Mouse (Mus musculus) 416B (cell line): Measurements from ENCODE around the gene Maged1.
"Not testable (repeated sequence)": the region's sequence is repeated elsewhere in the genome, so short reads cannot be mapped to it uniquely, and the experiment has no call there.

Experiments
- DNase-seq: peaks from one replicate; pipeline ENCODE4 v3.0.0; 2011; ENCODE audit warnings: low read depth

Gene Maged1

DNA sequence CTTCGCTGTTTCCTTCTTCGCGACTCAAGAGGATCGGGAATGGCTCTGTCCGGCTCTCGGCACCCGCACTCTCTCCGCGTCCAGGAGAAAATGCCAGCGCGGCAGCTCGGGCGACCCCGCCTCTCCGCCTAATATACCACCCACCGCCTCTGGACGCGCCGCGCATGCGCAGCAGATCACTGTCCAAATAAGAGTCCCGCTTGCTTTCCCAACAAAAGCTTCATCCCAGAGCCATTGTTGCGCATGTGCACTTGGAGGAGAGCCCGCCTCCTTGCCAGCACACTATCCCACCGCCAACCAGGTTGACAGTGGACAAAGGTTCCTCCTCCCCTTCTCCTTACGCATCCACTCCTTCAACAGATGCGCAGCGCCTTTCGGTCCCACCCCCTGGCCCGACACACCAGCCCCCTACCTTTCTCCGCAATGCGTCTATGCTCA lies at the start of gene Maged1:
Maged1 (minus strand) TSS at position 226 of the 438 bp plus-strand sequence.
- no peak for DNase-seq

DNA sequence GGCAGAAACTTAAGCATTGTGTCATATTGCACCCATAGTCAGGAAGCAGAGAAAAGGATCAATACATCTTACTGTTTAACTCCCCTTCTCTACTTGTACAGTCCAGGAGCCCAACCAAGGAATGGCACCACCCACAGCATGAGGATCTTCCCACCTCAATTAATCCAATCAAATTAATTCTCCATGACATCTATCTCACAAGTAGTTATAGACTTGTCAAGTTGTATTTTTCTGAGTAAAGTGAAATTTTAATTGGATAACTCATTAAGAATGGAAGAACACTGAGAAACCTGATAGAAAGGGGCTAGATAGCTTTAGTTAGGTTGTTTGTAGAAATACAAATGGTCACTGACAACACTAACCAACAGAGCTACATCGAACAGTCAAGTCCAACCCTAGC lies 38.3 kb upstream of the Maged1 start:
- no peak for DNase-seq

DNA sequence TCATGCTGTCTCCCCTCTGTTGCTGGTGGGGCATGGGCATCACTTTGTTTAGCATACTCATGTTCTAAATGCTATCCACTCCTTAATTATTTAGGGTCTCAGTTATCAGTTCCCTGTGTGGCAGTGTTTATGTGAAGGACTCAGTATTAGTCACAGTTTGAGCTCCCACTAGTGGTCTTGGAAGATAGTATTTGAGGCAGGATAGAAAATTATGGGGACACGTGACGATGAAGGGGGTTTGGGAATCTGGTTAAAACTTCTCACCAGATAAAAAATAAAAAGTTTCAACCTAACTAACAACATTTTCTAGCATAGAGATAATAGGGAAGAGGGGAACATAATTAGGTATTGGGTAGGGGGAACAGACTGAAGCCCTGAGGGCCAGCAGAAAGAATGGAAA lies 22.8 kb upstream of the Maged1 start:
- no peak for DNase-seq

DNA sequence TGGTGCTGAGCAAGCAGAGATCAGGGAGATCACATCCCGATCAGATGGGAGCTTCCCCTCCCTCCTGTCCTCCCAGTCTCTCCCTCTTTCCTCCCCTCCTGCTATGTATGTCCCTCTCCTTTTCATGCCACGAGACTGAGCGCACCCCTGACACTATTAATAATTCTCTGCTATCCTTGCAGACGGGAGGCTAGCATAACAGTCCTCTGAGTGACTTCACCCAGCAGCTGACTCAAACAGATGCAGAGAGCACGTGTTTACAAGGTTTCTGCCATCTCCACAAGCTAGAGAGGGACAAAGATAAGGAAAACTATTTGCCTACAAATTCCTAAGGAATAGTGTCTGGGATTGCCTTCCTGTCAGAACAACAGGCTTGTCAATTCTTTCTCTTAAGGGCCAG lies 20.4 kb upstream of the Maged1 start:
- no peak for DNase-seq

DNA sequence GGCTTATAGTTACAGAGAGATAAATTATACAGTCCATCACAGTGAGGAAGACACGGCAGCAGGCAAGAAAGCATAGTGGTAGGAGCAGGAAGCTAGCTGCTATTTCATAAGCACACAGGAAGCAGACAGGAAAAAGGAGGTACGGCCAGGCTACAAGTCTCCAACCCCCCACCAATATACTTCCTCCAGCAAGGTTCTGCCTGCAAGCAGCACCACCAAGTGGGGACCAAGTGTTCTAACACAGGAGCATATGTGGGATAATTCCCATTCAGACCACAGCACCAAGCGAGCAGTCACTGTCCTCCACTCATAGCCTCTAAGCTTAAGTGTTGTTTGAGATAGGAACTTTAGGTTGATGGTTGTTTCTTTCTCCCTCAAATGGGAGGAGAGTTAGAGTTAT lies 6.3 kb upstream of the Maged1 start:
- DNase-seq, result peak; percentile 50

DNA sequence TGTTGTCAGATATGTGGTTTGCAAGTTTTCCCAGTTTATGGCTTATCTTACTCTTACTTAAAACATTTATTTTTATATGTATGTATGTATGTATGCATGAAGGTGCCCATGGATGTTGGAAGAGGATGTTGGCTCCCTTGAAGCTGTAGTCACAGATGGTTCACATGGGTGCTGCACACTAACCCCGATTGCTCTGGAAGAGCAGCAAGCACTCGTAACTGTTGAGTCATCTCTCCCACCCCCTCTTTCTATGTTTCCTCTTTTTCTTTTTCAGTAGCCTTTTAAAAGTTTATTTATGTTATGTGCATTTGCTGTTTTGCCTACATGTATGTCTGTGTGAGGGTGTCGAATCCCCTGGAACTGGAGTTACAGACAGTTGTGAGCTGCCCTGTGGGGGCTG lies 4.0 kb upstream of the Maged1 start:
- DNase-seq, result peak; percentile 16

DNA sequence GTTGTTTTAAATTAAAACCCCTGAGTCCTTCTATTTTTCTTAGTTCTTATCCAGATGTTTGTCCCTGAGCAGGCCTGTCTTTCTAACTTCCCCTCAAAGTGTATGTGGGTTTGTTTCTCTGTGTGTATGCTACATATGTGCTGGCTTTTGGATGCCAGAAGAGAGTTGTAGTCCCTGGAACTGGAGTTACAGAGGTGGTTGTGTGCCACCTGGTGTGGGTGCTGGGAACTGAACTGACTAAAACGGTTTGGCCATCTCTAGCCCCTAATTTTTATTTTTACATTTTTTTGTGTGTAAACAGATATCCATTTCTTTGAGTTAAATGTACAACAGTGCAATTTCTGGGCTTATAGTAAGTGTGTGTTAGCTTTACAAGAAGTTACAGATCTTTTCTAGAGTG lies 3.0 kb upstream of the Maged1 start:
- peak; percentile 21 for DNase-seq

DNA sequence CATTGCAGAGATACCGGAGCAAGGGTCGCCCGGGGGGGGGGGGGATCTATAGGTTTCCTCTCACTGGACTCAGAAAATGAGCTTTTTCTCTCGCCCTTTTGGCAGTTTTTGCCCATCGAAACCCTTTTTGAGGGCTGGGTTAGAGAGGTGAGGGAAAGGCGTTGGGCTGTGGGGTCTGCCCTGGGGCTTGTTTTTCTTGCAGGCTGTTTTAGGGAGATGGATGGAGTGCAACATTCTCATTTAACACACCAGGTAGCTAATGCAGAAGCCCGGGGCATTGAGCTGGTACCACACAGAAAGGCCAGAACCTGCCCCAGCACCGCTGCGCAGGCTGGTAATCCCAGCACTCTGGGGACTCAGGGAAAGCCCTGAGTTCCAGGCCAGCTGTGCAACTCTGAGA lies 593 bp upstream of the Maged1 start:
- DNase-seq, result no peak

DNA sequence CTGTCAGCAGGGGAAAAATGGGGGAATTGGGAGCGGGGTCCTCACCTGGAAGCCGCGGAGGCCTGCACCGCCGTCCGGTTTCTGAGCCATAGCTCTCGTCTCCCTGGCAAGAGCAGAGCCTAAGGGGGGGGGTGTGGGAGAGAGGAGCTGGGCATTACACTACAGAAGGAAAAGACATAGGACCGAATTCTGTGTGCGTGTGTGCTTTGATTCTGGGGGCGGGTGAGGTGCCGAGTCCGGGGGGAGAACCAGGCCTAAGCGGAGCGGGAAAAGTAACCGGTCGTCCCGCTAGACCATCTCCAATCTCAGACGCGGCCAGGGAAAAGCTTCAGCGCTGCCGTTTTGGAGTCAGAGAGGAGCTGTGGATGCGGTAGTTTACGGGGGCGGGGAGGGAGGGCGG lies 737 bp downstream of the Maged1 start:
- no peak for DNase-seq

DNA sequence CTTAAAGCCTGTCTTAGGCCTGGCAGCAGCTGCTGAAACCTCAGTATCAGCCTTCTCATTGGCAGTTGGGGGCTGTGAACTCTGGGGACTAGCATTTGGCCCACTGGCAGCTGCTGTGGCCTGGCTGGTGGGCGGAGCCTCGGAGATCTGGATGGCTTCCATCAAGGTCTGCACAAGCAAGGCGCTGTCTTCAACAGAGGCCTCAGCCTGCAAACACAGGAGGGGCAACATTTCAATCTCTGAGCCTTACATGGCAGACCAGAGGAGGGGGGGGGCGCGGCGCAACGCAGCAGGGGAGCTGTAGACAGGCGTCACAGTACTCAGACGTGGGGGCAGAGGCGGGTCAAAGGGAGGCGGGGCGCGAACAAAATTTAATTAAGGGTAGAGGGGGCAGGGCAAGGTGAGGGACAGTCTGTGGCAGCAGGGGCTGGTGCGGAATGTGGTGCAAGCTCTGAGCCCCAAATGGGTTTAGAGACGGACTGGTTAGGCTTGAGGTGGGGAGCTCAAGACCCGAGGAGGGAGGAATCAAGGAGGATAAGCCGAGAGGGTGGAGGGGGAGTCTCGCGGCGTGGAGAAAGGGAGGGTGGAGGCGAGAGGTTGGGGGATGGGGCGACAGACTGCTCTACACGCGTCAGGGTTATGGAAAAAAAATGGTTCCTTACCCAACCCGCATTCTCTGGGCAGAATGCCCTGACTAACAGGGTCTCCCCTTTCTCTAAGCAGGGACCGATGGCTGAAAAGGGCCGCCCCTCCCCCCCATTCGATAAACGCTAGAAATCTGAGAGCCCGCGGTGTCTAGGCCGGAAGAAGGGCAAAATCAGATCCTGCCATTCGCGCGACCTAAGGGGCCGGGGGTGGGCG lies 1.4 kb downstream of the Maged1 start:
- no peak for DNase-seq

DNA sequence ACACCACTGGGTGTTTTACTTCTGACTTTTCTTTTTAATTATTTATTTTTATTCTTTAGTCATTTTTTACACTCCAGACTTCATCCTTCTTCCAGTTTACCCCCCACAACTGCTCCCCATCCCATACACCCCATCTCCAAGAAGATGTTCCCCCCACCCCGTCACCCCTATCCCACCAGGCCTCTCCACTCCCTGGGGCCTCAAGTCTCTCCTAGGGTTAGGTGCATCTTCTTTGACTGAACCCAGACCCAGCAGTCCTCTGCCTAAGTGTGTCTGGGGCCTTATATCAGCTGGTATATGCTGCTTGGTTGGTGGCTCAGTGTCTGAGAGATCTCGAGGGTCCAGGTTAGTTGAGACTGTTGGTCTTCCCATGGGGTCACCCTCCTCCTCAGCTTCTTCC lies 7.6 kb downstream of the Maged1 start:
- DNase-seq, result no peak

DNA sequence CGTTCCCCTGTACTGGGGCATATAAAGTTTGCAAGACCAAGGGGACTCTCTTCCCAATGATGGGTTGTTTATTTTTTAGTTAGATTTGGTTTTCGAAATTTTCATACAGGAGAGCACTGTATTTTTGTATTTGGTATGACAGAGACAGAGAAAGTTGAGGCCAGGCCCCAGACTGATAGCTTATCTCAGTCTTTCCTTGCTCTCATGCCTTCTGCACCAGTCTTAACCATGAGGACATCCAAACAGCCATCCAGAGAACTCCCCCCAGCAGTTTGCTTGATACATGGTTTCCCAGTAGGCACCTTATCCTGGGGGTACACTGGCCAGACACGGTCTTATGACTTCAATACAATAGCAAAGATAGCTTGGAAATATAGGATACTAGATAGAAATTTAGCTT lies 11.6 kb downstream of the Maged1 start:
- no peak for DNase-seq

DNA sequence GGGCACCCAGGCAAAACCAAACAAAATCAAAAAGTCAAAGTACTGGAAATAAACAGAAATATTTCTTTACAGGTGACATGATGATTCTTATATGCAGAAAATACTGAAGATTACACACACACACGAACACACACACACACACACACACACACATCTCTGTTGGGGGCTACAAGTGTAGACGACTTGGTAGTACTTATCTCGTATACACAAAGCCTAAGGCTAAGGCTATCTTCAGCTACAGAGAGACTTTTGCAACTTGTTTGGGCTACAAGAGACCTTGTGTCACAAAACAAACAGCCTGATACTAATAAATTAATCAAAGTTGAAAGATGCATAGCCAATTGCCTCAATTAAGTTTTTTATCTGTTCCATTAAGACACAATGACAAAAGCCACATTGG lies 19.8 kb downstream of the Maged1 start:
- no peak for DNase-seq

DNA sequence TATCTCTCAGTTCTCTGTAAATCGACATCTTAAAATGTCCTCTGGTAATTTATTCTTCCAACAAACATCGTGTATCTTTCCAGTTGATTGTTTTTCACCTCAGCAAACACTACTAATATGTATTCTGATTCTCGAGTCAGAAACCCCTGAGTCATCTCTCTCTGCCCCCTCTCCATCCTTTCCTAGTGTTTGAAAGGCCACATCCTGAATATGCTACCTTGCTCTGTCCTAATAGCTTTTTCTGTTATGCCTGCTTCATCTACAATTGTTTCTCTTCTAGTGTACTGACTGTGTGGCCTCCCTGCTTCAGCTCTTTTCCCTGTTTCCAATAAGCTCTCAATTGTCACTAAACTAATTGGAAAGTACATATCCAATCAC lies 33.5 kb downstream of the Maged1 start:
- DNase-seq, result no peak

DNA sequence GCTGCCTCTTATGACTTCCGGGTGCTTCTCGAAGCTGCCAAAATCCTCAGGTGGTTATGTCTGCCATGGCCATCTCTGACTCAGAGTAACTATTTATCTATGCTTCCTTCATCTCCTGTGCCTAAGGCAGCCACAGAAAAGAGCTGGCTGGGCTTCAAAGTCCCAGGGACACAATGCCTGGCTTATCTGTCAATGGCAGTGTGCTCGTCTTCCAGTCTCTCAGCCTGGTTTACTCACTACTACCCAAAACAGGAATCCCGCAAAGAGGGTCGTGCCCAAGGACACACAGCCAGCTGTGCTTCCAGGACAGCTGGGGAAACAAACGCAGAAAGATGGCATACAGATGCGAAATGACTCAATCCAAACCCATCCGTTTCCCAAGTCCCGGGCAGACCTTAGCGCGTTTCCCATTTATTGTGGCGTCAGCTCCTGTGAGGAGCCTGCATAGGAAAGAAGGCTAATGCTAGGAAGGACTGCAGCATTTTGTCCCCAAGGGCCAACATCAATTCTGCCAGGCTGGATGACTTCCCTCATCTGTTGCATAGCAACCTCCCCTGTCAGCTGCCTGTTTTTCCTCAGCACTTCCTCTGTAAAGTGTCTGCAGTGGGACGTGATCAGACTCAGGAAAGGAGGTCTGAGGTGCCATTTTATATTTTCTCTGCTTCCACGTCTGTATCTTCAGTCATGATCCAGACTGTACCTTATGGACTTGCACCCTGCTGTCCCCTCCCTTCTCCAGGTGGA lies 34.1 kb downstream of the Maged1 start:
- not testable (repeated sequence) for DNase-seq

DNA sequence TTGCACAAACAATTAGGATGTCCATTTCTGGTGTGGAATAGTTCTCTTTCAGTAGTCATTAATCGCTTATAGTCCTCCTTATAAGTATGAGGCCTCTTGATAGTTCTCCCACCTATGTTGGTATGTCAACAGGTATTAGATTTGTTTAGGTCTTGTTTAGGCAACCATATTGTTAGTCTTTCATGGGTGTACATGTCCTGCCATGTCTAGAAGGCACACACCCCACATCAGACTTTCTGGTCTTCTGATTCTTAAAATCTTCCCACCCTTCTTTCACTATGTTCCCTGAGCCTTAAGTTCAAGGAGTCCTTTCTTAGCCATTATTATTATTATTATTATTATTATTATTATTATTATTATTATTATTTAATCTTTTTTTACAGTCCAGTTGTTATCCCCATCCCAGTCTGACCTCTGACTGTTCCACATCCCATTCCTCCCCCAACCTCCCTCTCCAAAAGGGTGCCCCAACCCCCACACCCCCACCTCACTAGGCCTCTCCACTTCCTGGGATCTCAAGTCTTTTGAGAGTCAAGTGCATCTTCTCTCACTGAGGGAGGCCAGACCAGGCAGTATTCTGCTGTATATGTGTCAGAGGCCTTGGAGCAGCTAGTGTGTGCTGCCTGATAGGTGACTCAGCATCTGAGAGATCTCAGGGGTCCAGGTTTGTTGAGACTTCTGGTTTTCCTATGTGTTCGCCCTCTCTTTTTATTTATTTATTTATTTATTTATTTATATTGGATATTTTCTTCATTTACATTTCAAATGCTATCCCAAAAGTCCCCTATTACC lies 55.7 kb downstream of the Maged1 start:
- DNase-seq, result no peak
